ENCODE assay signal across 26 mouse cellular contexts in genomic region chr11:62760755-62761457, GRCm38 (mm10). TPM values are rescaled to one million over a fixed set of nuclear protein-coding genes. Genes with fewer than 3 reads are reported as not detected.
DNase-seq lines count a peak whose midpoint lies in the region; ATAC-seq and TF ChIP-seq lines count a peak whose summit lies in the region.
"Had no signal": no experiment of that assay in that cellular context is flagged by ENCODE, and none has a peak within 500 bp of the region (broad histone marks: within the 10 kb centered on the region; RNA-seq: fewer than 3 reads in every experiment).

No protein-coding gene starts in this region.

- H3K9me3 ChIP-seq in heart, embryonic 10.5 days: no peaks in the 10 kb centered on the region
- H3K9me3 ChIP-seq in heart, embryonic 16.5 days (replicated peaks; ENCODE audit: control insufficient read depth, low read length): no peaks in the 10 kb centered on the region
- no peaks in the 10 kb centered on the region for H3K9me3 ChIP-seq in intestine, embryonic 15.5 days
- H3K9me3 ChIP-seq: embryonic facial prominence, embryonic 10.5 days; forebrain, embryonic 13.5 days; hindbrain, embryonic 12.5 days had no signal

- intact Hi-C loops in heart, adult 2 months (cut with DNase I): no loop called here

- H3K4me3 ChIP-seq in heart, adult 2 months: no peak overlapping the region
- no peak overlapping the region for H3K4me3 ChIP-seq in heart, embryonic 10.5 days
- no peak overlapping the region for H3K4me3 ChIP-seq in heart, embryonic 16.5 days (ENCODE audit: low read length)
- H3K4me3 ChIP-seq in intestine, embryonic 15.5 days (replicated peaks): no peak overlapping the region
- H3K4me3 ChIP-seq in small intestine, adult 2 months (ENCODE audit: low read depth, low read length): no peak overlapping the region
- H3K4me3 ChIP-seq: embryonic facial prominence, embryonic 10.5 days; forebrain, embryonic 13.5 days; heart, embryonic 12.5 days; hindbrain, embryonic 12.5 days had no signal

- H3K36me3 ChIP-seq in heart, adult 2 months (ENCODE audit: control insufficient read depth, insufficient read depth, low read length): no peaks in the 10 kb centered on the region
- no peaks in the 10 kb centered on the region for H3K36me3 ChIP-seq in heart, embryonic 10.5 days
- no peaks in the 10 kb centered on the region for H3K36me3 ChIP-seq in heart, embryonic 16.5 days (ENCODE audit: control insufficient read depth, insufficient read depth)
- H3K36me3 ChIP-seq in intestine, embryonic 15.5 days: no peaks in the 10 kb centered on the region
- no peaks in the 10 kb centered on the region for H3K36me3 ChIP-seq in small intestine, adult 2 months (ENCODE audit: control insufficient read depth, insufficient read depth, low read length)
- H3K36me3 ChIP-seq: embryonic facial prominence, embryonic 10.5 days; heart, embryonic 12.5 days; hindbrain, embryonic 12.5 days had no signal

- peak overlapping the region; percentile 44 for H3K4me2 ChIP-seq in heart, embryonic 16.5 days (ENCODE audit: low read depth, low read length)
- H3K4me2 ChIP-seq in intestine, embryonic 15.5 days (replicated peaks): peak overlapping the region; percentile 36; the same call in 1 of the 2 replicates
- H3K4me2 ChIP-seq: forebrain, embryonic 13.5 days; heart, embryonic 12.5 days; hindbrain, embryonic 12.5 days had no signal

- H3K9ac ChIP-seq in heart, adult 2 months (ENCODE audit: low read depth, low read length): no peak overlapping the region
- no peak overlapping the region for H3K9ac ChIP-seq in heart, embryonic 16.5 days (ENCODE audit: low read length)
- H3K9ac ChIP-seq in intestine, embryonic 15.5 days: no peak overlapping the region
- H3K9ac ChIP-seq: forebrain, embryonic 13.5 days; heart, embryonic 12.5 days; hindbrain, embryonic 12.5 days had no signal

- no peak for TF ChIP-seq CTCF in heart, adult 2 months (IDR thresholded peaks at IDR 0.05)
- TF ChIP-seq CTCF in small intestine, adult 2 months (IDR thresholded peaks at IDR 0.05; ENCODE audit: extremely low read depth, insufficient read length, insufficient replicate concordance, low read depth, low read length): no peak

- H3K27me3 ChIP-seq in heart, adult 2 months (ENCODE audit: control insufficient read depth, insufficient read depth, low read length): no peaks in the 10 kb centered on the region
- peaks cover 14% of the 10 kb centered on the region for H3K27me3 ChIP-seq in heart, embryonic 10.5 days (ENCODE audit: insufficient read depth, poor library complexity, severe bottlenecking)
- peaks cover 6% of the 10 kb centered on the region; the same call in 1 of the 2 replicates for H3K27me3 ChIP-seq in heart, embryonic 16.5 days (ENCODE audit: control insufficient read depth, insufficient read depth, low read length)
- no peaks in the 10 kb centered on the region for H3K27me3 ChIP-seq in intestine, embryonic 15.5 days (replicated peaks)
- no peaks in the 10 kb centered on the region for H3K27me3 ChIP-seq in small intestine, adult 2 months (ENCODE audit: control insufficient read depth, insufficient read depth, low read length)

- TF ChIP-seq POLR2A in heart, adult 2 months (IDR thresholded peaks at IDR 0.05; ENCODE audit: insufficient read depth, low read depth, low read length): no peak
- TF ChIP-seq POLR2A in small intestine, adult 2 months (IDR thresholded peaks at IDR 0.05; ENCODE audit: low read depth, low read length): no peak

- no peak for TF ChIP-seq EP300 in heart, adult 2 months (IDR thresholded peaks at IDR 0.05; ENCODE audit: insufficient read depth, low read depth, low read length)

- no peak for DNase-seq in heart, adult 2 months
- no peak for DNase-seq in heart, embryonic 10.5 days (ENCODE audit: low spot score)
- no peak for DNase-seq in heart, adult 18-20 months
- no peak for DNase-seq in natural killer cell, adult 2 months (ENCODE audit: low spot score in 2 of 2)
- DNase-seq: adrenal gland, postnatal 10 days; cerebellum, adult 18-20 months; cerebellum, postnatal 10 days; heart, postnatal 4 days; kidney, adult 9 months had no signal

- no peak for ATAC-seq in heart, embryonic 16.5 days (replicated peaks; ENCODE audit: extremely low read depth, insufficient read depth, low FRiP score)
- peak; percentile 80 for ATAC-seq in intestine, embryonic 15.5 days
- ATAC-seq in monocyte, adult 5-6 weeks (replicated peaks; ENCODE audit: insufficient number of reproducible peaks, low FRiP score, low TSS enrichment, poor library complexity, severe bottlenecking): no peak
- ATAC-seq: forebrain, embryonic 13.5 days; hindbrain, embryonic 16.5 days; inflammation-experienced regulatory T-cells, adult 6 months had no signal

- H3K4me1 ChIP-seq in heart, adult 2 months (ENCODE audit: control insufficient read depth, insufficient read depth, low read length): no peaks in the 10 kb centered on the region
- peaks cover 15% of the 10 kb centered on the region for H3K4me1 ChIP-seq in heart, embryonic 10.5 days
- peaks cover 20% of the 10 kb centered on the region for H3K4me1 ChIP-seq in heart, embryonic 16.5 days (ENCODE audit: control insufficient read depth, insufficient read depth, low read length)
- H3K4me1 ChIP-seq in intestine, embryonic 15.5 days (replicated peaks): peaks cover 12% of the 10 kb centered on the region
- H3K4me1 ChIP-seq in small intestine, adult 2 months (ENCODE audit: control insufficient read depth, insufficient read depth, insufficient read length, low read length): peaks cover 16% of the 10 kb centered on the region; the same call in 1 of the 2 replicates

- H3K79me2 ChIP-seq in heart, adult 2 months (replicated peaks; ENCODE audit: control insufficient read depth, insufficient read depth, low read length): no peaks in the 10 kb centered on the region

- WGBS in heart, adult 2 months: 57% methylated on average over 9 of the region's 9 CpGs
- 68% methylated on average over 9 of the region's 9 CpGs for WGBS in heart, embryonic 10.5 days
- 65% methylated on average over 9 of the region's 9 CpGs for WGBS in heart, embryonic 16.5 days
- WGBS in intestine, embryonic 15.5 days: 51% methylated on average over 9 of the region's 9 CpGs
- WGBS in small intestine, adult 2 months: 30% methylated on average over 9 of the region's 9 CpGs

- H3K27ac ChIP-seq in heart, adult 2 months: peak overlapping the region; percentile 72
- H3K27ac ChIP-seq in heart, embryonic 10.5 days: no peak overlapping the region
- H3K27ac ChIP-seq in heart, embryonic 16.5 days (ENCODE audit: low read length): no peak overlapping the region
- H3K27ac ChIP-seq in intestine, embryonic 15.5 days: peak overlapping the region; percentile 51
- peak overlapping the region; percentile 92 for H3K27ac ChIP-seq in small intestine, adult 2 months (ENCODE audit: insufficient read depth, low read depth, low read length)
- H3K27ac ChIP-seq: embryonic facial prominence, embryonic 10.5 days; forebrain, embryonic 13.5 days; hindbrain, embryonic 12.5 days had no signal

RNA-seq across cellular contexts. Expression of gene Gm10428, which starts 8.0 kb away (rescaled TPM):
- total RNA-seq in heart, adult 2 months (2021): not detected
- not detected in 2 replicates for polyA plus RNA-seq in heart, adult 2 months (2012; rRNA removed)
- polyA plus RNA-seq in heart, embryonic 10.5 days (2016; fragmentation: Nextera tagmentation; extraction: Ambion mirVana): not detected in 2 replicates
- not detected in 2 replicates for polyA plus RNA-seq in heart, embryonic 16.5 days (2015; fragmentation: Nextera tagmentation; extraction: Ambion mirVana)
- not detected for total RNA-seq in heart, adult 18-20 months (2021)
- not detected in 2 replicates for polyA plus RNA-seq in intestine, embryonic 15.5 days (2015; fragmentation: Nextera tagmentation; extraction: Ambion mirVana)
- not detected in 2 replicates for polyA plus RNA-seq in small intestine, adult 2 months (2012; rRNA removed)
- not detected in 3 replicates for total RNA-seq in monocyte, adult 5-6 weeks (2017)
- total RNA-seq: adrenal gland, postnatal 10 days; adrenal gland, postnatal 4 days; gastrocnemius, adult 8-10 months; gastrocnemius, postnatal 4 days; heart, postnatal 4 days; MEL had no signal
- polyA plus RNA-seq: brain, embryonic 14.5 days; C2C12; embryonic facial prominence, embryonic 10.5 days; embryonic facial prominence, embryonic 14.5 days; forebrain, embryonic 13.5 days; heart, embryonic 12.5 days; hindbrain, embryonic 12.5 days; hindbrain, embryonic 16.5 days; inflammation-experienced regulatory T-cells, adult 6 months had no signal

RNA-seq across cellular contexts. Expression of gene Zfp286, which starts 28.4 kb away (rescaled TPM):
- under 1 TPM; 0.41 to 0.42 TPM for total RNA-seq in heart, adult 2 months (2021)
- polyA plus RNA-seq in heart, adult 2 months (2012; rRNA removed): 0.70 and 1.3 TPM in 2 replicates
- 10.8 and 14.9 TPM in 2 replicates for polyA plus RNA-seq in heart, embryonic 10.5 days (2016; fragmentation: Nextera tagmentation; extraction: Ambion mirVana)
- polyA plus RNA-seq in heart, embryonic 16.5 days (2015; fragmentation: Nextera tagmentation; extraction: Ambion mirVana): 8.7 and 8.9 TPM in 2 replicates
- under 1 TPM; 0.40 to 0.85 TPM for total RNA-seq in heart, adult 18-20 months (2021)
- 13.1 and 13.5 TPM in 2 replicates for polyA plus RNA-seq in intestine, embryonic 15.5 days (2015; fragmentation: Nextera tagmentation; extraction: Ambion mirVana)
- 0.04 and 0.14 TPM in 2 replicates for polyA plus RNA-seq in small intestine, adult 2 months (2012; rRNA removed)
- 3.0 TPM in 1 of 3 replicates, not detected in the others for total RNA-seq in monocyte, adult 5-6 weeks (2017)
- total RNA-seq: MEL had no signal
- polyA plus RNA-seq: C2C12 had no signal

RNA-seq across cellular contexts. Expression of gene Zfp287, which starts 29.2 kb away (rescaled TPM):
- total RNA-seq in heart, adult 2 months (2021): 1 to 10 TPM; 1.9 to 2.5 TPM
- polyA plus RNA-seq in heart, adult 2 months (2012; rRNA removed): 1.4 and 1.9 TPM in 2 replicates
- polyA plus RNA-seq in heart, embryonic 10.5 days (2016; fragmentation: Nextera tagmentation; extraction: Ambion mirVana): 6.7 and 8.0 TPM in 2 replicates
- polyA plus RNA-seq in heart, embryonic 16.5 days (2015; fragmentation: Nextera tagmentation; extraction: Ambion mirVana): 3.9 and 4.1 TPM in 2 replicates
- 1 to 10 TPM; 1.8 to 1.9 TPM for total RNA-seq in heart, adult 18-20 months (2021)
- 5.4 and 5.6 TPM in 2 replicates for polyA plus RNA-seq in intestine, embryonic 15.5 days (2015; fragmentation: Nextera tagmentation; extraction: Ambion mirVana)
- polyA plus RNA-seq in small intestine, adult 2 months (2012; rRNA removed): 0.28 and 0.39 TPM in 2 replicates
- total RNA-seq in monocyte, adult 5-6 weeks (2017): 4.4 to 15.7 TPM (median 5.0 TPM) in 3 replicates
- total RNA-seq: MEL had no signal

RNA-seq across cellular contexts. Expression of gene Trim16, which starts 59.1 kb away (rescaled TPM):
- total RNA-seq in heart, adult 2 months (2021): 1 to 10 TPM; 6.5 to 7.4 TPM
- polyA plus RNA-seq in heart, adult 2 months (2012; rRNA removed): 4.0 and 5.9 TPM in 2 replicates
- 3.7 and 4.9 TPM in 2 replicates for polyA plus RNA-seq in heart, embryonic 10.5 days (2016; fragmentation: Nextera tagmentation; extraction: Ambion mirVana)
- 5.8 and 6.9 TPM in 2 replicates for polyA plus RNA-seq in heart, embryonic 16.5 days (2015; fragmentation: Nextera tagmentation; extraction: Ambion mirVana)
- 1 to 10 TPM; 4.4 to 8.4 TPM for total RNA-seq in heart, adult 18-20 months (2021)
- 11.1 and 11.3 TPM in 2 replicates for polyA plus RNA-seq in intestine, embryonic 15.5 days (2015; fragmentation: Nextera tagmentation; extraction: Ambion mirVana)
- 3.8 and 10.9 TPM in 2 replicates for polyA plus RNA-seq in small intestine, adult 2 months (2012; rRNA removed)
- 5.9 to 8.1 TPM (median 7.3 TPM) in 3 replicates for total RNA-seq in monocyte, adult 5-6 weeks (2017)

Comparison
In these comparisons a context has a peak if more than half of its experiments do, and no peak if none do; other contexts are left out.
1. H3K27ac ChIP-seq: peak in heart, adult 2 months (single experiment), intestine, embryonic 15.5 days (single experiment) and small intestine, adult 2 months (single experiment); none in heart, embryonic 10.5 days (single experiment) and heart, embryonic 16.5 days (single experiment).